Mouse (Mus musculus) C2C12 (cell line): Measurements from ENCODE around the gene Polr2m. TPM values are rescaled to one million over a fixed set of nuclear protein-coding genes. Genes with fewer than 3 reads are reported as not detected.

Source experiments
- H3K27me3 ChIP-seq: one replicate; pipeline ENCODE4 v1.6.1; 2011; ENCODE audit not compliant: control insufficient read depth, insufficient read depth, insufficient read length
- H3K36me3 ChIP-seq: one replicate; pipeline ENCODE4 v1.6.1; 2011; ENCODE audit not compliant: control insufficient read depth, insufficient read depth
- H3K4me3 ChIP-seq: one replicate; pipeline ENCODE4 v1.5.1; 2011; ENCODE audit warnings: mild to moderate bottlenecking, control low read depth; ENCODE audit not compliant: poor library complexity, insufficient read depth, severe bottlenecking
- H3K79me2 ChIP-seq: one replicate; pipeline ENCODE4 v1.6.1; 2011; ENCODE audit not compliant: control insufficient read depth, insufficient read depth
- H3K79me3 ChIP-seq: one replicate; pipeline ENCODE4 v1.6.1; 2011; ENCODE audit warnings: low read depth, control low read depth
- H3ac ChIP-seq: one replicate; pipeline ENCODE3; 2011; ENCODE audit warnings: low read depth; ENCODE audit not compliant: control insufficient read depth, insufficient read length
- CEBPB ChIP-seq: IDR thresholded peaks from one replicate; pipeline ENCODE4 v1.6.1; 2011; ENCODE audit warnings: low read depth, mild to moderate bottlenecking, control low read depth, moderate library complexity
- CTCF ChIP-seq: IDR thresholded peaks from one replicate; pipeline ENCODE4 v1.5.1; 2011; ENCODE audit not compliant: control insufficient read depth, insufficient read depth, insufficient read length
- FOSL1 ChIP-seq: IDR thresholded peaks from one replicate; pipeline ENCODE4 v1.8.0; 2011; ENCODE audit warnings: mild to moderate bottlenecking, low read length; ENCODE audit not compliant: poor library complexity, insufficient read depth, severe bottlenecking
- MAX ChIP-seq: IDR thresholded peaks from one replicate; pipeline ENCODE4 v1.6.1; 2011; ENCODE audit warnings: mild to moderate bottlenecking, control low read depth
- MYOD1 ChIP-seq: IDR thresholded peaks from one replicate; pipeline ENCODE4 v1.6.1; 2011; ENCODE audit warnings: low read depth; ENCODE audit not compliant: control insufficient read depth, insufficient read length
- MYOG ChIP-seq: IDR thresholded peaks from one replicate; pipeline ENCODE4 v1.6.1; 2011; ENCODE audit not compliant: control insufficient read depth, insufficient read length; ENCODE audit errors: extremely low read depth
- USF1 ChIP-seq: IDR thresholded peaks from one replicate; pipeline ENCODE4 v1.6.1; 2011; ENCODE audit warnings: low read depth, mild to moderate bottlenecking, control low read depth, moderate library complexity
- polyA plus RNA-seq: library from polyadenylated mRNA; unstranded; fragments of >200 nt; fragmentation: generic; extraction: Trizol; gene quantifications from one replicate; pipeline ENCODE4 v1.2.1, GENCODE M21; 2012; ENCODE audit warnings: missing spikeins

The Polr2m gene
- polyA plus RNA-seq, 1 experiment = 148 TPM

GRCm38 (mm10) chr9:71480305-71480704 lies 5.4 kb downstream of the Polr2m start:
- H3K36me3 ChIP-seq = peaks cover 91% of the 10 kb centered on the region
- no peak overlapping the region for H3ac ChIP-seq
- H3K79me3 ChIP-seq = peaks cover 49% of the 10 kb centered on the region
- TF ChIP-seq CTCF (no peak), FOSL1 (no peak), USF1 (no peak), MYOG (no peak), MYOD1 (no peak), MAX (no peak), CEBPB (no peak)
- no peaks in the 10 kb centered on the region for H3K27me3 ChIP-seq
- peaks cover 62% of the 10 kb centered on the region for H3K79me2 ChIP-seq
- no peak overlapping the region for H3K4me3 ChIP-seq

- TF ChIP-seq USF1 (no peak), MYOD1 (no peak)
- Histone ChIP-seq H3K79me2 (peaks cover 53% of the 10 kb centered on the region), H3ac (no peak overlapping the region), H3K4me3 (no peak overlapping the region), H3K27me3 (no peaks in the 10 kb centered on the region), H3K36me3 (peaks cover 91% of the 10 kb centered on the region), H3K79me3 (peaks cover 40% of the 10 kb centered on the region)
Observed at GRCm38 (mm10) chr9:71479413-71479812, 6.3 kb downstream of the Polr2m start.

GRCm38 (mm10) chr9:71478596-71478995 lies 7.1 kb downstream of the Polr2m start:
- Histone ChIP-seq H3K27me3 (no peaks in the 10 kb centered on the region), H3K4me3 (no peak overlapping the region), H3ac (no peak overlapping the region), H3K36me3 (peaks cover 84% of the 10 kb centered on the region), H3K79me3 (peaks cover 33% of the 10 kb centered on the region), H3K79me2 (peaks cover 45% of the 10 kb centered on the region)
- no peak for TF ChIP-seq CTCF
- TF ChIP-seq FOSL1 = no peak
- no peak for TF ChIP-seq CEBPB
- no peak for TF ChIP-seq MYOG
- TF ChIP-seq MYOD1 = no peak
- no peak for TF ChIP-seq USF1
- no peak for TF ChIP-seq MAX

GRCm38 (mm10) chr9:71476601-71477000 lies 9.1 kb downstream of the Polr2m start:
- H3K4me3 ChIP-seq = no peak overlapping the region
- H3K36me3 ChIP-seq = peaks cover 64% of the 10 kb centered on the region
- TF ChIP-seq CEBPB = no peak
- peaks cover 13% of the 10 kb centered on the region for H3K79me3 ChIP-seq
- no peak overlapping the region for H3ac ChIP-seq
- H3K79me2 ChIP-seq = peaks cover 25% of the 10 kb centered on the region
- H3K27me3 ChIP-seq = no peaks in the 10 kb centered on the region

GRCm38 (mm10) chr9:71475536-71475935 lies 10.2 kb downstream of the Polr2m start:
- Histone ChIP-seq H3K79me2 (peaks cover 15% of the 10 kb centered on the region), H3K4me3 (no peak overlapping the region), H3ac (no peak overlapping the region), H3K27me3 (no peaks in the 10 kb centered on the region), H3K36me3 (peaks cover 53% of the 10 kb centered on the region), H3K79me3 (peaks cover 11% of the 10 kb centered on the region)
- TF ChIP-seq CEBPB = no peak
- TF ChIP-seq MYOD1 = no peak
- no peak for TF ChIP-seq USF1
- no peak for TF ChIP-seq CTCF
- TF ChIP-seq MAX = no peak
- no peak for TF ChIP-seq MYOG
- TF ChIP-seq FOSL1 = no peak

GRCm38 (mm10) chr9:71467434-71467833 lies 18.3 kb downstream of the Polr2m start:
- no peaks in the 10 kb centered on the region for H3K36me3 ChIP-seq
- no peaks in the 10 kb centered on the region for H3K79me2 ChIP-seq
- H3K4me3 ChIP-seq = no peak overlapping the region
- no peak for TF ChIP-seq CEBPB
- no peak for TF ChIP-seq MYOG
- TF ChIP-seq MYOD1 = no peak
- TF ChIP-seq USF1 = no peak
- TF ChIP-seq FOSL1 = no peak
- TF ChIP-seq CTCF = no peak
- TF ChIP-seq MAX = no peak
- no peaks in the 10 kb centered on the region for H3K79me3 ChIP-seq
- no peaks in the 10 kb centered on the region for H3K27me3 ChIP-seq
- H3ac ChIP-seq = no peak overlapping the region
